Mouse (Mus musculus) neural tube, embryonic 10.5 days (tissue): Measurements from ENCODE around the gene Prima1.

Source experiments
- DNase-seq: peaks from one replicate; pipeline ENCODE4 v3.0.0-alpha.2; 2017; ENCODE audit warnings: low spot score; ENCODE audit errors: extremely low spot score

The Prima1 gene

GRCm38 (mm10) chr12:103157129-103157910 lies 84.6 kb downstream of the Prima1 start:
- DNase-seq, result no peak

- no peak for DNase-seq
Observed at GRCm38 (mm10) chr12:103155406-103155805, 86.5 kb downstream of the Prima1 start.

GRCm38 (mm10) chr12:103154927-103155326 lies 87.0 kb downstream of the Prima1 start:
- DNase-seq, result no peak

GRCm38 (mm10) chr12:103150247-103150646 lies 91.7 kb downstream of the Prima1 start:
- DNase-seq, result no peak
